Mouse (Mus musculus) heart, postnatal 36 days (tissue): ENCODE data around the gene Myo5a. TPM values are rescaled to one million over a fixed set of nuclear protein-coding genes. Genes with fewer than 3 reads are reported as not detected.

Experiments
- total RNA-seq, 2 experiments: library from RNA; stranded (reverse); gene quantifications; 2 replicates each; pipeline ENCODE4 v1.2.3; 2021

Gene Myo5a
- total RNA-seq, 2 experiments from 2014 or later: 10.7 to 12.2 TPM

Other genes with a start within 250 kb of the Myo5a start
- not detected for gene Onecut1, start 209.1 kb upstream of the Myo5a start, total RNA-seq
- 10 to 100 TPM; 37.3 to 39.8 TPM for gene Fam214a, start 118.1 kb upstream of the Myo5a start, total RNA-seq
- 100 to 1,000 TPM; 169 to 182 TPM for gene Arpp19, start 33.4 kb upstream of the Myo5a start, total RNA-seq
- 1 to 10 TPM; 5.2 to 6.7 TPM for gene Myo5c, start 161.0 kb downstream of the Myo5a start, total RNA-seq
- gene Gnb5, start 235.3 kb downstream of the Myo5a start, total RNA-seq: 10 to 100 TPM; 18.7 to 25.7 TPM